Mouse (Mus musculus) brain, embryonic 14.5 days (tissue): ENCODE data around the gene Slx4ip. TPM values are rescaled to one million over a fixed set of nuclear protein-coding genes. Genes with fewer than 3 reads are reported as not detected.
A peak's percentile ranks its signal among the peaks of the same experiment; 100 is the strongest.

ENCODE experiments used
- DNase-seq: peaks from one replicate; pipeline ENCODE4 v3.0.0-alpha.2; 2011; ENCODE audit warnings: low read depth
- CTCF ChIP-seq: fragments of 200-500 bp; IDR thresholded peaks from 2 replicates; pipeline ENCODE4 v1.5.1; 2012; ENCODE audit warnings: inconsistent platforms, mild to moderate bottlenecking, moderate library complexity, borderline replicate concordance; ENCODE audit not compliant: insufficient read depth, insufficient read length; ENCODE audit errors: extremely low read depth
- POLR2A ChIP-seq: fragments of 200-500 bp; IDR thresholded peaks from 2 replicates; pipeline ENCODE4 v1.6.1; 2012; ENCODE audit warnings: mild to moderate bottlenecking, inconsistent platforms, borderline replicate concordance; ENCODE audit not compliant: poor library complexity, insufficient read depth, insufficient read length, severe bottlenecking; ENCODE audit errors: extremely low read depth
- polyA plus RNA-seq: library from polyadenylated mRNA; depleted of rRNA; stranded (reverse); fragments of >200 nt; gene quantifications from 2 replicates; pipeline ENCODE4 v1.2.3, GENCODE M21; 2012

Slx4ip gene
- polyA plus RNA-seq, 1 experiment: 8.3 TPM

DNA sequence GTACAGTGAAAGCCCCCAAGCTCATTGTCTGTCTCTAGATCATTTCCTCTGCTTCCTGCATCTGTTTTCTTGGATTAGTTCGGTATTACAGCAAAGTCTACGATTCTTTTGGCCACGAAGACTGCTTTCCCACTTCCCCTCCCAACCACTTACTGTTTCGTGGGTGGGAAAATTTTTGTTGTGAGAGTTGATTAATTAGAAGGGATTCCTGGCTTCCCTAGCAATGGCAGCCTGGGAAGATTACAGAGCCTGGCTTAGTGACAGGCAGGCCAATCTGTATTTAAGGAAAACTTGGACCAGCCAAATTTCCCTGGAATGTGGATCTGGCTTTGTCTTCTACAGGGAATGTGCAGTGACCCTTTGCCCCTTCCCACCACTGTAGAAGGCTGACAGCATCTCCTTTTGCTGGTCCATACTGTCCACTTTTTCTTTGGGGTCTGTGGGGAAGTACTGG is 21.0 kb downstream of the Slx4ip start:
- peak; percentile 84 for DNase-seq
- no peak for TF ChIP-seq CTCF
- TF ChIP-seq POLR2A: no peak

DNA sequence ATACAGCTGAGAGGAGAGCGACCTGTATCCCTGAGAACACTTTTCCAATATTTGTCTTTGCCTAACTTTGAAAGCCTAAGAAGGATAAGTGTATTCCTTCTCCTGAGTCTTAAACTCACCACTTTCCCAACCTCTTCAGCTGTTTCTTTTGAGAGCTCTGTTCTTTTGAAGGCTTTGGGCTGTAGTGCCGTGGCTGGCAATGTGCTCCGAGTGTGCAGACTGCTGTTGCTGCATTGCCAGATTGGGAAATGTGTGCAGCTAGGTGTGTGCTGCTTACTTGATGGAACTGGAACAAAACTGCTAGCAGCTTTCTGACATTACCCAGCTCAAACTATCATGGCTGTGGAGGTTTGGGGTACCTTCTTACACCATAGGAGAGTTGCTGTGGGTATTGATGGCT is 22.0 kb downstream of the Slx4ip start:
- TF ChIP-seq POLR2A (no peak), CTCF (no peak)
- DNase-seq: peak; percentile 41

DNA sequence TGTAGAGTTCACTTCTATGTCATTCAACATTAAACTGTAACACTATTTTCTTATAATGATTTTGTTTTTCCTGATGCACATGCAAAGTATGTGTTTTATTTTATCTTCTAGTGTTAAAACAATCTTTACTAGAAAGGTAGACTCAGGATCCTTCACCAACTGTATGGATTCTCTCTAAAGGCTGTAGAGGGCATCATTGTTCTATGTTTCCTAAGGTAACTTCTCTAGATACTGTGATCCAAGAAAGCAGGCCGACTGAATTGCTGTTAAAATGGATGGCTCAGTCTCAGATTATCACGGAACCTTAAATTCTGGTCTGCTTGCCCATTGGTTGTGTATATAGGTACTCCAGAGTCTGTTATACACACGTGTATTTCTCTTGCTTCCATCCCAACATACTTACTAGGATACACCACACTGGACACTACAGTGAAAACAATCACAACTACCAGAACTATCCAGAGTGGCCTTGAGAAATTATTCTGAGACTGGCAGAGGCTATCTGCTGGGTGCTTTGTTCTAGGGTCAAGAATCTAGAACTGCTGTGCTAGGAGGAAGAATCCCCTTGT is 23.4 kb downstream of the Slx4ip start:
- TF ChIP-seq CTCF: 0 out of 2 replicates have a peak, but pooled peaks have one; percentile 21
- no peak for TF ChIP-seq POLR2A
- peak; percentile 73 for DNase-seq

GRCm38 (mm10) chr2:136919433-136919832 is 28.4 kb downstream of the Slx4ip start:
- DNase-seq: no peak
- no peak for TF ChIP-seq CTCF
- no peak for TF ChIP-seq POLR2A

GRCm38 (mm10) chr2:136920257-136920993 is 29.4 kb downstream of the Slx4ip start:
- no peak for DNase-seq
- TF ChIP-seq CTCF (no peak), POLR2A (no peak)

DNA sequence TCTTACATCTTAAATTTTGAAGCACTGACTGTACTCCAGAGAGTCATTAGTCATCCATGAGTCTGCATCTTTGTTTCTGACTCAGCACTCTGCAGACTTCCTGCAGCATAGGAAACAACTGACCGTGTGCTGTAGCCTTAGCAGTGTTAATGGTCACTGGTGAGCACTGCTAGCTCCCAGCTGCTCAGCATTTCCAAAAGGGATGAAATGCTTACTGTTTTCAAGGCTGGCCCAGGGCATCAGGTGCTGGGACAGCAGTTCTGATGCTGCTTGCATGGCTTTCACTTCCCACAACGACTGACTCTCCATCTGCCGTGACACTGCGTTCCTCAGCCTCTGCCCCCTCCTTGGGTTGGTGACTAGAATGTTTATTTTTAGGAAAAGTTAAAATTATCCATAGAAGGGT is 30.0 kb downstream of the Slx4ip start:
- DNase-seq: peak; percentile 32
- TF ChIP-seq POLR2A: no peak
- TF ChIP-seq CTCF: no peak

GRCm38 (mm10) chr2:136936391-136937288 is 45.6 kb downstream of the Slx4ip start:
- TF ChIP-seq CTCF (no peak), POLR2A (no peak)
- no peak for DNase-seq

DNA sequence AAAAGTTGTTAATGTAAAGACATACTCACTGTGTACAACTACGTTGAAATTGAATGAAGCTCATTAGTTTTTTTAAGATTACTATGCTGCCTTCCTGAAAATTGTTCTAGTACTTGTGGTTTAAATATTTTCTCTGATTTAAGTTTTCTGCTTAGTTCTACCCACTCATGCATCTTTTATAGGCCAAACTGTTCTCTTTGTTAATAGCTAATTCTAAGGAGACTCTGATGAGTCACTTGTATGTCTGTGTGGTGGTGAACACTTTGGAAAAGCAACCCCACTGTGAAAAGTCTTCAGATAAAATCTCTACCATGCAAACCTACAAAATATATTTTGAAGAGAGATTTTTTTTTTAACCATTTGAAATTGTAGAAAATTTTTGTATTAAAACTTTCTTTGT is 47.2 kb downstream of the Slx4ip start:
- no peak for DNase-seq
- no peak for TF ChIP-seq CTCF
- no peak for TF ChIP-seq POLR2A

- DNase-seq: no peak
- TF ChIP-seq POLR2A: no peak
- no peak for TF ChIP-seq CTCF
Measured at GRCm38 (mm10) chr2:136946297-136946696, 55.3 kb downstream of the Slx4ip start.

DNA sequence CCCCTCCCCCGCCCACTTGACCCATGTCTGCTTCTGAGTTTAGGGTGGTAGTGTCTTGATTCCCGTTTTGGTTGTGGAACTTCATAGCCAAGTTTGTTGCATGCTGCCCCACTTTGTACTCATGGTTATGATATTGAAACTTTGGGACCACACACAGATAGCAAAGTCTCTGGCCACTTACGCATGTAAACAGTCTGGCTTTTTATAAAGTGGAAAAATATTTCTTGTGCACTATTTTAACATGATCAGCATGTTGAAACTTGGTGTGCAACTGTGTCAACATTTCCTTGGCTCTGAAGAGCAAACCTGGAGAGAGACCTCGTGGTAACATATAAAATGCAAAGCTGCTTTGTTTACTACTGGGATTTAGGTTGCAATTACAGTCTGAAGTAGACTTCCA is 56.5 kb downstream of the Slx4ip start:
- TF ChIP-seq POLR2A (no peak), CTCF (no peak)
- no peak for DNase-seq

DNA sequence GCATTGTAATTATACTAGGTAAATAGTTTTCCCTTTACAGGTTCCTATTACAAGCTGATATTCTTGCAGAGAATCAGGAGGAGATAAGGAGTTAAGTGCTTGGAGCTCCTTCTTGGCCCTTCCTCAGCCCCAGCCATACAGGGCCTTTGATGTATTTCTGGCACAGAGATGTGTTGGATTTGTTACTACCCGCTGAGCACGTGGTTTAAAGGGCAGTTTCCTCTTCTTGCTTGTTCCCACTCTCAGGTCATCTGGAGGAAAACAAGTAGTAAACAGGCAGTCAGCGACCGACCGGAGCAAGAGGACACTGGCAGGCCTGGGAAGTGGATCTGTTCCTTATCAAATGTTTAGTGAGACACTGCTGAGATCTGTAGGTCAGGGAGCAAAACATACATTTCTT is 56.9 kb downstream of the Slx4ip start:
- DNase-seq: peak; percentile 59
- TF ChIP-seq POLR2A: no peak
- no peak for TF ChIP-seq CTCF

GRCm38 (mm10) chr2:136952238-136952637 is 61.2 kb downstream of the Slx4ip start:
- DNase-seq: no peak
- no peak for TF ChIP-seq POLR2A
